Mouse (Mus musculus) neural tube, embryonic 13.5 days (tissue): ENCODE results near the gene Thra. TPM values are rescaled to one million over a fixed set of nuclear protein-coding genes. Genes with fewer than 3 reads are reported as not detected.
A peak's percentile ranks its signal among the peaks of the same experiment; 100 is the strongest.

Experiments used
- ATAC-seq: fragments of 200-750 bp; cut with Nextera tagmentation; 2 replicates; pipeline ENCODE4 v1.8.0; 2017; ENCODE audit warnings: low read depth, mild to moderate bottlenecking, moderate TSS enrichment, moderate library complexity
- H3K27ac ChIP-seq: fragments of 300-500 bp; sonication (generic); replicated peaks from 2 replicates; pipeline ENCODE4 v1.5.1; 2015; ENCODE audit warnings: moderate library complexity, mild to moderate bottlenecking, inconsistent platforms
- H3K27me3 ChIP-seq: fragments of 300-500 bp; sonication (generic); 2 replicates; pipeline ENCODE4 v1.6.1; 2015; ENCODE audit warnings: mild to moderate bottlenecking, inconsistent platforms
- H3K36me3 ChIP-seq: fragments of 300-500 bp; sonication (generic); 2 replicates; pipeline ENCODE4 v1.6.1; 2015; ENCODE audit warnings: mild to moderate bottlenecking, inconsistent platforms
- H3K4me1 ChIP-seq: fragments of 300-500 bp; sonication (generic); replicated peaks from 2 replicates; pipeline ENCODE4 v1.6.1; 2015; ENCODE audit warnings: inconsistent platforms
- H3K4me2 ChIP-seq: fragments of 300-500 bp; sonication (generic); 2 replicates; pipeline ENCODE4 v1.6.1; 2015; ENCODE audit warnings: inconsistent platforms, mild to moderate bottlenecking, moderate library complexity
- H3K4me3 ChIP-seq: fragments of 300-500 bp; sonication (generic); 2 replicates; pipeline ENCODE4 v1.5.1; 2015; ENCODE audit warnings: mild to moderate bottlenecking, inconsistent platforms
- H3K9ac ChIP-seq: fragments of 300-500 bp; sonication (generic); 2 replicates; pipeline ENCODE4 v1.6.1; 2015; ENCODE audit warnings: moderate library complexity, mild to moderate bottlenecking, inconsistent platforms
- H3K9me3 ChIP-seq: fragments of 300-500 bp; sonication (generic); 2 replicates; pipeline ENCODE4 v1.6.1; 2016; ENCODE audit warnings: inconsistent platforms
- WGBS: fragments of 180-500 bp; shearing (Covaris S2); methylation state at CpG from one replicate; pipeline ENCODE4 v1.1.7; 2015; 5-methylcytosine and 5-hydroxymethylcytosine counted together
- polyA plus RNA-seq: library from polyadenylated mRNA; unstranded; fragments of >200 nt; fragmentation: Nextera tagmentation; extraction: Ambion mirVana; gene quantifications from 2 replicates; pipeline ENCODE4 v1.2.1, GENCODE M21; 2015

The Thra gene
- polyA plus RNA-seq, 1 experiment from 2014 or later = 94.4 TPM

GRCm38 (mm10) chr11:98761939-98762338 lies 21.5 kb downstream of the Thra start:
- no peak overlapping the region for H3K9ac ChIP-seq
- peaks cover 82% of the 10 kb centered on the region for H3K36me3 ChIP-seq
- ATAC-seq = no peak
- H3K4me3 ChIP-seq = no peak overlapping the region
- H3K4me2 ChIP-seq = no peak overlapping the region
- H3K27ac ChIP-seq = no peak overlapping the region
- H3K9me3 ChIP-seq = no peaks in the 10 kb centered on the region
- peaks cover 25% of the 10 kb centered on the region for H3K4me1 ChIP-seq
- no peaks in the 10 kb centered on the region for H3K27me3 ChIP-seq
- 94% methylated on average over 4 of the region's 4 CpGs for WGBS

- Histone ChIP-seq H3K9me3 (no peaks in the 10 kb centered on the region), H3K4me2 (no peak overlapping the region), H3K4me3 (no peak overlapping the region), H3K9ac (no peak overlapping the region), H3K36me3 (peaks cover 73% of the 10 kb centered on the region), H3K4me1 (peaks cover 35% of the 10 kb centered on the region), H3K27me3 (no peaks in the 10 kb centered on the region), H3K27ac (no peak overlapping the region)
- 71% methylated on average over 17 of the region's 17 CpGs for WGBS
- ATAC-seq = no peak
Observed at GRCm38 (mm10) chr11:98762756-98763501, 22.5 kb downstream of the Thra start.

GRCm38 (mm10) chr11:98763502-98763861 lies 23.0 kb downstream of the Thra start:
- H3K36me3 ChIP-seq = peaks cover 74% of the 10 kb centered on the region
- H3K9me3 ChIP-seq = no peaks in the 10 kb centered on the region
- ATAC-seq = no peak
- no peak overlapping the region for H3K27ac ChIP-seq
- H3K9ac ChIP-seq = no peak overlapping the region
- H3K4me2 ChIP-seq = no peak overlapping the region
- peaks cover 41% of the 10 kb centered on the region for H3K4me1 ChIP-seq
- H3K27me3 ChIP-seq = no peaks in the 10 kb centered on the region
- no peak overlapping the region for H3K4me3 ChIP-seq
- 86% methylated on average over 8 of the region's 8 CpGs for WGBS

- peaks cover 47% of the 10 kb centered on the region for H3K4me1 ChIP-seq
- no peak overlapping the region for H3K4me2 ChIP-seq
- no peaks in the 10 kb centered on the region for H3K9me3 ChIP-seq
- no peaks in the 10 kb centered on the region for H3K27me3 ChIP-seq
- WGBS = 89% methylated on average over 18 of the region's 18 CpGs
- no peak for ATAC-seq
- H3K36me3 ChIP-seq = peaks cover 74% of the 10 kb centered on the region
- H3K27ac ChIP-seq = no peak overlapping the region
- no peak overlapping the region for H3K4me3 ChIP-seq
- no peak overlapping the region for H3K9ac ChIP-seq
Observed at GRCm38 (mm10) chr11:98764091-98764490, 23.7 kb downstream of the Thra start.

GRCm38 (mm10) chr11:98764746-98765145 lies 24.3 kb downstream of the Thra start:
- no peak for ATAC-seq
- Histone ChIP-seq H3K27ac (0 out of 2 replicates have a peak overlapping the region, but pooled peaks have one; percentile 28), H3K9me3 (no peaks in the 10 kb centered on the region), H3K4me1 (peaks cover 51% of the 10 kb centered on the region), H3K36me3 (peaks cover 80% of the 10 kb centered on the region), H3K9ac (no peak overlapping the region), H3K4me2 (no peak overlapping the region), H3K27me3 (no peaks in the 10 kb centered on the region), H3K4me3 (no peak overlapping the region)

GRCm38 (mm10) chr11:98765421-98766309 lies 25.2 kb downstream of the Thra start:
- Histone ChIP-seq H3K9me3 (no peaks in the 10 kb centered on the region), H3K27ac (peak overlapping the region; percentile 86), H3K27me3 (no peaks in the 10 kb centered on the region), H3K36me3 (peaks cover 80% of the 10 kb centered on the region), H3K4me3 (no peak overlapping the region), H3K4me2 (no peak overlapping the region), H3K9ac (peak overlapping the region; percentile 39; the same call in 1 of the 2 replicates), H3K4me1 (peaks cover 51% of the 10 kb centered on the region)
- peak; percentile 47 for ATAC-seq
- 38% methylated on average over 8 of the region's 9 CpGs for WGBS

GRCm38 (mm10) chr11:98766346-98766745 lies 25.9 kb downstream of the Thra start:
- Histone ChIP-seq H3K36me3 (peaks cover 80% of the 10 kb centered on the region), H3K27ac (peak overlapping the region; percentile 86), H3K4me1 (peaks cover 51% of the 10 kb centered on the region), H3K4me3 (no peak overlapping the region), H3K9me3 (no peaks in the 10 kb centered on the region), H3K4me2 (no peak overlapping the region), H3K27me3 (no peaks in the 10 kb centered on the region), H3K9ac (peak overlapping the region; percentile 26; the same call in 1 of the 2 replicates)
- ATAC-seq = no peak
- WGBS = 35% methylated on average over 2 of the region's 2 CpGs

GRCm38 (mm10) chr11:98766816-98767215 lies 26.4 kb downstream of the Thra start:
- 0 out of 2 replicates have a peak overlapping the region, but pooled peaks have one; percentile 3 for H3K4me2 ChIP-seq
- H3K36me3 ChIP-seq = peaks cover 78% of the 10 kb centered on the region
- H3K27ac ChIP-seq = peak overlapping the region; percentile 86
- peak; percentile 36; the same call in 1 of the 2 replicates for ATAC-seq
- no peaks in the 10 kb centered on the region for H3K9me3 ChIP-seq
- H3K4me3 ChIP-seq = no peak overlapping the region
- peaks cover 51% of the 10 kb centered on the region for H3K4me1 ChIP-seq
- H3K9ac ChIP-seq = peak overlapping the region; percentile 48
- no peaks in the 10 kb centered on the region for H3K27me3 ChIP-seq
- 27% methylated on average over 5 of the region's 5 CpGs for WGBS

- WGBS = 14% methylated on average over 9 of the region's 9 CpGs
- H3K4me1 ChIP-seq = peaks cover 52% of the 10 kb centered on the region
- peak; percentile 25 for ATAC-seq
- H3K4me3 ChIP-seq = no peak overlapping the region
- 0 out of 2 replicates have a peak overlapping the region, but pooled peaks have one; percentile 3 for H3K4me2 ChIP-seq
- H3K36me3 ChIP-seq = peaks cover 73% of the 10 kb centered on the region
- peak overlapping the region; percentile 86 for H3K27ac ChIP-seq
- no peaks in the 10 kb centered on the region for H3K27me3 ChIP-seq
- no peaks in the 10 kb centered on the region for H3K9me3 ChIP-seq
- peak overlapping the region; percentile 48 for H3K9ac ChIP-seq
Observed at GRCm38 (mm10) chr11:98767276-98767675, 26.8 kb downstream of the Thra start.

- ATAC-seq = 0 out of 2 replicates have a peak, but pooled peaks have one; percentile 8
- Histone ChIP-seq H3K27ac (peak overlapping the region; percentile 86), H3K4me3 (peak overlapping the region; percentile 15), H3K4me1 (peaks cover 57% of the 10 kb centered on the region), H3K4me2 (peak overlapping the region; percentile 41), H3K9ac (peak overlapping the region; percentile 62), H3K9me3 (no peaks in the 10 kb centered on the region), H3K36me3 (peaks cover 69% of the 10 kb centered on the region), H3K27me3 (no peaks in the 10 kb centered on the region)
- 5% methylated on average over 4 of the region's 4 CpGs for WGBS
Observed at GRCm38 (mm10) chr11:98767713-98768112, 27.3 kb downstream of the Thra start.

GRCm38 (mm10) chr11:98768127-98769006 lies 27.9 kb downstream of the Thra start:
- peaks cover 62% of the 10 kb centered on the region for H3K4me1 ChIP-seq
- peak overlapping the region; percentile 15 for H3K4me3 ChIP-seq
- no peaks in the 10 kb centered on the region for H3K9me3 ChIP-seq
- H3K27me3 ChIP-seq = no peaks in the 10 kb centered on the region
- peak overlapping the region; percentile 41 for H3K4me2 ChIP-seq
- 25% methylated on average over 39 of the region's 39 CpGs for WGBS
- peak overlapping the region; percentile 62 for H3K9ac ChIP-seq
- H3K27ac ChIP-seq = peak overlapping the region; percentile 86
- peaks cover 62% of the 10 kb centered on the region for H3K36me3 ChIP-seq
- ATAC-seq = no peak
